Mouse (Mus musculus): Measurements from ENCODE around the gene Gm7534.

Gene Gm7534

DNA sequence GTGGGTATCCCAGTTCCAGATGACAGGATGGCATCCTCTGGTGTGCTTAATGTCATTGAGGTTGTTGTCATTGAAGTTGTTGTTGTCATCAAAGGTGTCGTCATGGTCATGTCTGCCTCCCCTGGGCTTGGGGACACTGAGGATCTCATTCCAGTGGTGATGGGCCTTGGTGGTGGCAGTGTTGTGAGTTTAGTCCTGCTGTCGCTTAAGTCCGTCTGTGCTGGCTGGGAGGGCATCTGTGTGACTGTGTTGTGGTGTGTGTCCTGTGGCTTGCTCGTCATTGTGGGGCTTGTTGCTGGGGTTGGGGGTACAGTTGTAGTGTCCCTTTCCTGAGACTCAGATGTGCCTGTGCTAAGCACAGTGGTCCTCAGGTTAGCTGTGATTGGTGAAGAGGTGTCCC, at the start of gene Gm7534:
Gene Gm7534 (minus strand): TSS at position 101 of the 400 bp plus-strand sequence.
- DNase-seq (ENCODE audit: low spot score in 2 of 2): no peak

GRCm38 (mm10) chr4:134252131-134252910, 49.5 kb upstream of the Gm7534 start:
- DNase-seq (ENCODE audit: low spot score in 2 of 2): no peak

DNA sequence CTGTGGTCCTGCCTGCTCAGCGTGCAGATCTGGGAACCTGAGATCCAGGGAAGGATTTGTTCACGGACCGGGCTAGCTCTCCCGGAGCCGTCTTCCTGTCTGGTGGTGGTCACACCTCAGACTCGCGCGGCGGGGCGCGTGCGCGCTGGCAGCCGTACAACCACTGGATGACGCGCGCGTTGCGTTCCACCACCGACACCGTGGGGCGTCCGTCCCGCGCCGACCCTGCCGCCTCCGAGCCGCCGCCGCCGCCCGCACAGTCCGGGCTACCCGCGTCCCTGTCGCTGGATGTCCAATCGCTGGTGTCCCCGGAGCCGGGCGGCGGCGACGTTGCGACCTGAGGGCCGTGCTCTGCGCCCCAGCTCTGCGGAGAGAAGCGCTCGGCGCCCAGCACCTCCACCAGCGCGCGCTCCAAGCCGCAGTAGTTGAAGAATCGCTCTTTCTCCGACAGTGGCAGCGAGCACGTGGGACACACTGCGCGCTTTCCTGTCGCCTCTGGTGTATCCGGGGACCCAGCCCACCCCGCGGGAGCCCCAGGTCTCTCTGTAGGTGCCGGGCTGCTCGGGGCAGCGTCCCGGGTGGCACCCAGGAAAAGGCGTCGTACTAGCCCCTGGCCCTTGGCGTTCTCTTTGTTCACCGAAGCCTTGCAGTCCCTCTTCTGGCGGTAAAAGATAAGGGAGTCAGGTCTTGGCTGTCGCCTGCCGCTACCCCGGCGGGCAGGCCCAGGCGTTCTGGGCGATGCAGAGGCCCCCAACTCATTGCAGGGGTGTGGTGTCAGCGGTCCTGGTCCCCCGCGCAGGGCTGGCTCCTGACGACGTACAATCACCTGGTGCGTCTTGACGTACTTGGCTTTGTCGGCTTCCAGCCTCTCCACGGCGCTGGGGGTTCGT, 48.7 kb upstream of the Gm7534 start:
- DNase-seq (ENCODE audit: low spot score in 2 of 2): no peak

DNA sequence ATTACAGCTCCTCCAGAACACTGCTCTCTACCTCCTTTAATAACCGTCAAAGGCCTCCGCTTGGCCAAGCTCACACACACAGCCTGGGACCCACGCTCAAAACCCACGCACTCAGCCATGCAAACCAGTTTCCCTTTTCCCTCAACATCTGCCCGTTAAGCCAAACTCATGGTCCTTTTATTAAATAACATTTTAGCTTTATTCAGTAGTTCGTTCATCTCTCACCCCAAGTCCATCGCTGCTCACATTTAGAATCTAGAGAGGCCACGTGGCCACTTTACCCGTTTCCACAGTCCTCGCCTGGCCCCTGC, 48.1 kb upstream of the Gm7534 start:
- no peak for DNase-seq (ENCODE audit: low spot score in 2 of 2)

- DNase-seq (ENCODE audit: low spot score in 2 of 2): no peak
Measured at GRCm38 (mm10) chr4:134250116-134250929, 47.5 kb upstream of the Gm7534 start.

DNA sequence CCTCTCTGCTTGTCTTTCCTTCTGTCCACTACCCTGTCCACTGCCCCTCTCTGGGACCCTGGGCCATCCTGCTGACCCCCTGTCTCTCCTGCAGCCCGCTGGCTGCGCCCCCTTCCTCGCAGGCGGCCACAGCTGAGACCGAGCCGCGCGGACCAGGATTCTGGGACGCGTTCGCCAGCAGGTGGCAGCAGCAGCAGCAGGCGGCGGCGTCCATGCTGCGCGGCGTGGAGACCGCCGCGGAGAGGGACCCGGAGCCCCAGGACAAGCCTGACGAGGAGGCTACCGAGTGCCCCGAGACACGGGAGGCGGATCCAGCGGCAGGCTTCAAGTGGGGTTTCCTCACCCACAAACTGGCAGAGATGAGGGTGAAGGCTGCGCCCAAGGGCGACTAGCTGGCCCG, 46.8 kb upstream of the Gm7534 start:
- DNase-seq (ENCODE audit: low spot score in 2 of 2): peak in 1 of 2 experiments; percentile 59

GRCm38 (mm10) chr4:134246719-134247258, 44.0 kb upstream of the Gm7534 start, which contains the start of gene Gm30191:
Gene Gm30191 (plus strand): TSS chr4:134246935.
- DNase-seq (ENCODE audit: low spot score in 2 of 2): no peak

DNA sequence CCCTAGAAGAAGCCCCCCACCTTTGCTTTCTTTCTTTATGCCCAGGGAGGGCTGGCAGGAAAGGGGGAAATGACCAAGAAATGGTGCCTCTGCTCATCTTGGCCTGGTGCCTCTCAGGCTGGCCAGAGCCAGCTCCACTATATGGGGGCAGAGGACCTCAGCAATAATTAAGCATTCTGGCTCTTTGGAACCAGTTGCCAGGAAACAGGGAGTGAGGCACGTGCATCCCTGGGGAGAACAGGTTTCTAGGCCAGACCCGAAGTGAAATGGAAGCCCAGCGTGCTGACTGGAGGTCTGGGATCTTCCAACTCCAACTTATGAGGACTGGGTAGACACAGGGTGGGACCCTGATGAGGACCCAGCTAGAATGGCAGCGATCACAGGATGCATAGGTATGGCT, 43.5 kb upstream of the Gm7534 start:
- DNase-seq (ENCODE audit: low spot score in 2 of 2): no peak

DNA sequence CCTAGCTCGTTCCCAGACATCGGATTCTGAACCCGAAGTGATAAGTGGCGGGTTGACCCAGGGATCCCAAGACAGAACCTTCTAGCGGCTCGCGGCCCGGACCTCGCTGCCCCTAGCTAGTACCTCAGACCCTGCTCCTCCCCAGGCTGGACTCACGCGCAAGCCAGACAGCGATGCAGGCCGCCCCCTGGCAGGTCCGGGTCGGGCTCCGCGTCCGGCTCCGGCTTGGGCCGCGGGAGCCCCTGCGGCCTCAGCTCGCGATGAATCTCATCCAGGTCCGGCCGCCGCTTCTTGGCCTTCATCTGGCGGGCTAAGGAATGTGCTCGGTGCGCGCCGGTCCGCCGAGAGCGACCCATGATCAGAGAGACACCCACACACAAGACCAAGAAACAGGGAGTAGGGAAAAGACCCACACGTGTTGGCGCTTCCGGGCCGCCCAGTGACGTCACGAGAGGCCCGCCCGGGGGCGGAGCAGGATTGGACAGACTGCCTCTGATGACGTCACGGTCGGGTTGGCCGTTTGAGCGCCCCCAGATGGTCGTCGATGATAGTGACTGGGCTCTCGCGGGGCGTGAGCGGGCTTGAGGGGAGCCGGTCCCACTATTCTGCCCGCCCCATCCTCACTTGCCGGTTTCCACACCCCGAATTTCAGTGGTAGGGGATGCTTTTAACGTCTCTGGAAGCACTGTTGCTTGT, 42.5 kb upstream of the Gm7534 start, which contains the start of gene Zfp593:
Gene Zfp593 (minus strand): TSS at position 445 of the 696 bp plus-strand sequence.
- peak; percentile 92 to 94 for DNase-seq (ENCODE audit: low spot score in 2 of 2)

- DNase-seq (ENCODE audit: low spot score in 2 of 2): no peak
Measured at GRCm38 (mm10) chr4:134243516-134244250, 40.9 kb upstream of the Gm7534 start, which contains the start of gene E130218I03Rik. Gene E130218I03Rik (plus strand): TSS chr4:134243662.

DNA sequence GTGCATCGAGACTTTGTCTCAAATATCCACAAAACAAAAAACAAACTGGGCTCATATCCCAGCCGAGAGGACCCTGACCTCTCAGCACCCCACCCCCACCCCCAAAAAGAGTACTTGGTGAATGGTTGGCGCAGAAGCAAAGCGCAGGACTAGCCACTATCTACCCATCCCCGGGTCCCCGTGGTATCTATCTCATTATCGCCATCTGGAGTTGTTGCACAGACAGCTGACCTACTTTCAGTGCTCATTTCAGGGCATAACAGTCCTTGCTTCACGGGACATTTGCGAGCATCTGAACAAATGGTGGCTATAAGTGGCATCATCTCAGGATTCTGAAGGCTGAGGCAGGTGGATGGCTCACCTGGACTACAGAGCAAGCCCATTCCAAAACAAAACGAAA, 35.9 kb upstream of the Gm7534 start:
- no peak for DNase-seq (ENCODE audit: low spot score in 2 of 2)

GRCm38 (mm10) chr4:134238279-134238651, 35.5 kb upstream of the Gm7534 start, which contains the start of gene Cnksr1:
Gene Cnksr1 (minus strand): TSS chr4:134238399.
- peak in 1 of 2 experiments; percentile 69 for DNase-seq (ENCODE audit: low spot score in 2 of 2)

DNA sequence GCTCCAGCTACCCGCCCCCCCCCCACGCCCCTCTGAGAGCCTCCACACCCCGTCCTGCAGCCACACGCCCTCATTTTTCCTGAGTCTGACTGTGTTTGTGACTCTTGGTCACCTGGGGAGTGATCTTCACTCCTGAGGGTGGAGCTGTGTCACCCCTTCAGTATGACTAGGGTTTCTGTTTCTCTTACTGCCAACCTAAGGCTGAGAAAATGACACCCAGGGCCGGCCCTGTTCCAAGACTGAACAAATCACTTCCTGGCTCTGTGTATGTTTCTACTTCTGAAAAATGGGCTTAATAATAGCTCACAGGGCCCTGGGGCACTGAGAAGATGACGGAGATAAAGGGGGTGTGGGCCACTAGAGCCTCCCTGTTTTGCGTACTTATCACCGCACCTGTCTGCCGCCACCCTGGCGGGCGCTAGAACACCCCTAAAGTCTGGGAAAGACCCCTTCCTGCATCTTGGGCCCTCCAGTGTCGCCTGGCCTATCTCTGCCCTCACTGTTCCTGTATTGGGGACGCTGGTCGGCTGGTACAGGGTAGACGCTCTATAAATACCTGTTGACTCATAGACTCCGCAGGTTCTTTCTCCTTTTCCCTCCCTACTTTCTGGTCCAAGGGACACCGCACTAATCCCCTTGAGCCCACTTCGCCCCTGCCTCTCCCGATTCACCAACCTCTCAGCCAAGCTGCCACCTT, 34.9 kb upstream of the Gm7534 start:
- DNase-seq (ENCODE audit: low spot score in 2 of 2): no peak

DNA sequence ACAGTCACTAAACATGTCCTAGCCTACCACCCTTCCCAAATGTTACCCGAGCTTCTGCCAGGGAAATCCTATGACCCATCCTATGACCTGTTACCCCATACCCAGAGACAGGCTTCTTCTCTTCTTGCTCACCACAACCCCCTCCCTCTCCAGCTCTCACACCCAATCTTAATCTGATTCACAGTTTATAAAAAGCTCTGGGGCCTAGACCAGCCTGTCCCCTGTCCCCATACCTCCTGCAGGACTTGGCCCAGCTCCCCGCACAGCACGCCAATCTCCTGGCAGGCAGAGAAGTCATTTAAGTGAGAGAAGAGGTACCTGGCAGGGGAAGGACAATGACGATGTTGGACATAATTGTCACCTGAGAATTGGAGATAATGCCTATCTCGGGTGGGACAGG, 32.1 kb upstream of the Gm7534 start:
- DNase-seq (ENCODE audit: low spot score in 2 of 2): no peak

GRCm38 (mm10) chr4:134230431-134230830, 27.6 kb upstream of the Gm7534 start:
- no peak for DNase-seq (ENCODE audit: low spot score in 2 of 2)

DNA sequence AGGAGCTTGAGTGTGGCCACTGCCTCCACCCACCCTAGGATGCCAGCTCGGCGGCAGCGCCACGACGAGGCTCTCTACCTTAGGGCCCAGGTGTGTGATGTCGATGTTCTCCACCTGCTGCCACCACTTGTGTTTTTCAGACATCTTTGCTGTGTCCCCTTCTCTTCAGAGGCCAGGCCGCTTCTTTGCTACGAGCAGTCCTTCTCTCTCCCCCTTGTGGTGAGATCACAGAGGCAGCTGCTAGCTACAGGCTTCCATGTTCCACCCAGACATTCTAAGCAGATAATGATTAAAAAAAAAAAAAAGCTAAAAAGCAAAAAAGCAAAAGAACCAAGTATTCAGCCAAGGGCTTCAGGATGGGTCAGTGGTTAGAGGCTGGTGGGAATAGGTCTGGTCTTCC, 24.4 kb upstream of the Gm7534 start, which contains the start of gene Catsper4:
Gene Catsper4 (minus strand): TSS at position 190 of the 400 bp plus-strand sequence.
- no peak for DNase-seq (ENCODE audit: low spot score in 2 of 2)

DNA sequence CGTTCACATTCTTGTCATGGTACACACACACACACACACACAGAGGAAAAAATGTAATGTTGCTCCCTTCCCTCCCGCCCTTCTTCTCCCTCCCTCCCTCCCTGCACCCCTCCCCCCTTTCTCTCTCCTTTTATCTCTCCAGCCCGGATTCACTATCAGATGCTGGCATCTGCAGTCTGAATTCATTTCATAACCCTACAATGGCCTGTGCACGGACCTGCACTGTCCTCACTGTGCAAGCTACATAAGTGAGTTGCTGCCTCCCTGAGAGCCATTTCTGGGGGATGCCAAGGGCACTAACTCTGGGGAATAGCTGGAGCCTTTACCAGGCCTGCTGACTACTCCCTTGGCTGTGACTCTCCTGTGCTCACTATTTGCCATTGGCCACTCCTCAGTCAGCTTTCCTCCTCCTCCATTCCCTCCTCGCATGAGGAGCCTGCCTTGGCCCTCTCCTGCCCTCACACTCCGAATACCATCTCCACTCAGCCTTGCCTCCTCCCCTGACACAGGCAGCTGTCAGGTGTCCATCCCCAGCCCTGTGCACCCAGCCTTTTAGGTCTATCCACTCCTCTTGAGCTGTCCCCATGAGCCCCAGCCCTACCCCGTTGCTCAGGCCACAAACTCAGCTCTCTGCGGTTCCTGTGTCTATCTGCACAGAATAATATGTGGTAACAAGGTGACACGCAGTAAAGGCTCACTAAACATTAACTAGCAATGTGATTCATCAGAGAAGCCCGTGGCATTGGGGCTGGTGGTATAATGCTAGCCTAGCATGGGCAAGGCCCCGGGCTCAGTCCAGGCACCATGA, 20.2 kb upstream of the Gm7534 start:
- no peak for DNase-seq (ENCODE audit: low spot score in 2 of 2)

DNA sequence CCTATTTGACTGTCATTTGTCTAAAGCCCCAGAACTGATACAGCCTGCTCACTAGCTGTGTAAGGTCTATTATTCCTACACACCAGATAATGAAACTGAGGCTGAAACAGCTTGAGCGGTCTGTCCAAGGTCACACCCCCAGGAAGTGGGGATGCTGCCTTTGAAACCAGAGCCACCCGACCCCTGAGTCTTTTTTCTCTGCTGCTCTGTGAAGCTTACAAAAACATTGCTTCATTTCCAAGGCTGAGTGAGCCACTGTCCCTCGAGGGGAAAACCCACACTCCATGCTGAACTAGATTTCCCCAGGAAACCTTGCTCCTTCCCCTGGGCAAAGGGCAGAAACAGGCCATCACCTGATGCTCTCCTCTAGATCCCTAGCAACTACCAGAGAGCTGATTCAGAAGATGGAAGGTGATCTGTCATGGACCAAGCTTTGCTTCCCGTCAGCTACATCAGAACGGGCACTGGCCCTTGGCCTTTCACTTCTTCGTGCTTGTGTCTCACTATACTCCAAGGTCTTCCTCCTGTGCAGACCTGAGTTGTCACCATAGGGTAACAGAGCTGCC, 3.8 kb upstream of the Gm7534 start:
- no peak for DNase-seq (ENCODE audit: low spot score in 2 of 2)
